Mouse (Mus musculus): ENCODE measurements around the gene Sh2b1. TPM values are rescaled to one million over a fixed set of nuclear protein-coding genes. Genes with fewer than 3 reads are reported as not detected.
"Not testable (repeated sequence)": the region's sequence is repeated elsewhere in the genome, so short reads cannot be mapped to it uniquely, and the experiment has no call there.

Gene Sh2b1
- polyA plus RNA-seq, 1 experiment from 2014 or later: 51.9 TPM

- Histone ChIP-seq H3K9ac (no peak overlapping the region), H3K9me3 (no peaks in the 10 kb centered on the region), H3K4me2 (no peak overlapping the region), H3K27me3 (no peaks in the 10 kb centered on the region), H3K27ac (no peak overlapping the region), H3K4me3 (no peak overlapping the region), H3K4me1 (peaks cover 7% of the 10 kb centered on the region), H3K36me3 (peaks cover 67% of the 10 kb centered on the region)
- no peak for ATAC-seq (ENCODE audit: insufficient number of reproducible peaks, low FRiP score, low TSS enrichment, low read depth)
- 91% methylated on average over 7 of the region's 7 CpGs for WGBS
Measured at GRCm38 (mm10) chr7:126499416-126499815, 24.2 kb upstream of the Sh2b1 start.

- WGBS: 93% methylated on average over 12 of the region's 12 CpGs
Measured at GRCm38 (mm10) chr7:126497966-126498365, 22.7 kb upstream of the Sh2b1 start.

GRCm38 (mm10) chr7:126496475-126496874 is 21.3 kb upstream of the Sh2b1 start:
- H3K4me3 ChIP-seq: no peak overlapping the region
- 76% methylated on average over 5 of the region's 5 CpGs for WGBS
- H3K4me1 ChIP-seq: peaks cover 7% of the 10 kb centered on the region
- no peaks in the 10 kb centered on the region for H3K27me3 ChIP-seq
- H3K36me3 ChIP-seq: peaks cover 95% of the 10 kb centered on the region
- no peak overlapping the region for H3K27ac ChIP-seq
- no peak overlapping the region for H3K4me2 ChIP-seq
- no peaks in the 10 kb centered on the region for H3K9me3 ChIP-seq
- H3K9ac ChIP-seq: no peak overlapping the region
- no peak for ATAC-seq (ENCODE audit: insufficient number of reproducible peaks, low FRiP score, low TSS enrichment, low read depth)

More at GRCm38 (mm10) chr7:126497966-126498365, 22.7 kb upstream of the Sh2b1 start:
- Histone ChIP-seq H3K27ac (no peak overlapping the region), H3K36me3 (peaks cover 81% of the 10 kb centered on the region), H3K4me3 (no peak overlapping the region), H3K9me3 (no peaks in the 10 kb centered on the region), H3K4me1 (peaks cover 7% of the 10 kb centered on the region), H3K4me2 (no peak overlapping the region), H3K9ac (no peak overlapping the region), H3K27me3 (no peaks in the 10 kb centered on the region)
- ATAC-seq (ENCODE audit: insufficient number of reproducible peaks, low FRiP score, low TSS enrichment, low read depth): no peak

- no peak for ATAC-seq (ENCODE audit: insufficient number of reproducible peaks, low FRiP score, low TSS enrichment, low read depth)
- Histone ChIP-seq H3K4me1 (no peaks in the 10 kb centered on the region), H3K9ac (no peak overlapping the region), H3K4me2 (no peak overlapping the region), H3K27ac (no peak overlapping the region), H3K9me3 (no peaks in the 10 kb centered on the region), H3K4me3 (no peak overlapping the region), H3K27me3 (no peaks in the 10 kb centered on the region), H3K36me3 (peaks cover 96% of the 10 kb centered on the region)
- WGBS: 94% methylated on average over 6 of the region's 6 CpGs
Measured at GRCm38 (mm10) chr7:126494120-126494519, 18.9 kb upstream of the Sh2b1 start.

- no peak for ATAC-seq (ENCODE audit: insufficient number of reproducible peaks, low FRiP score, low TSS enrichment, low read depth)
- no peak overlapping the region for H3K4me3 ChIP-seq
- H3K27me3 ChIP-seq: no peaks in the 10 kb centered on the region
- H3K4me2 ChIP-seq: no peak overlapping the region
- H3K9me3 ChIP-seq: no peaks in the 10 kb centered on the region
- peaks cover 79% of the 10 kb centered on the region for H3K36me3 ChIP-seq
- 62% methylated on average over 11 of the region's 11 CpGs for WGBS
- no peak overlapping the region for H3K9ac ChIP-seq
- H3K27ac ChIP-seq: no peak overlapping the region; the same call in 1 of the 2 replicates
- peaks cover 10% of the 10 kb centered on the region for H3K4me1 ChIP-seq
Measured at GRCm38 (mm10) chr7:126491973-126492372, 16.7 kb upstream of the Sh2b1 start.

- Histone ChIP-seq H3K9ac (no peak overlapping the region), H3K4me2 (no peak overlapping the region), H3K9me3 (no peaks in the 10 kb centered on the region), H3K36me3 (peaks cover 69% of the 10 kb centered on the region), H3K4me1 (peaks cover 12% of the 10 kb centered on the region), H3K27ac (no peak overlapping the region), H3K4me3 (no peak overlapping the region), H3K27me3 (no peaks in the 10 kb centered on the region)
- no peak for ATAC-seq (ENCODE audit: insufficient number of reproducible peaks, low FRiP score, low TSS enrichment, low read depth)
- WGBS: 84% methylated on average over 1 of the region's 1 CpGs
Measured at GRCm38 (mm10) chr7:126491005-126491404, 15.8 kb upstream of the Sh2b1 start.

GRCm38 (mm10) chr7:126487617-126488385 is 12.6 kb upstream of the Sh2b1 start:
- 14% methylated on average over 24 of the region's 25 CpGs for WGBS
- Histone ChIP-seq H3K4me2 (peak overlapping the region; percentile 76), H3K9ac (peak overlapping the region; percentile 75), H3K4me1 (peaks cover 13% of the 10 kb centered on the region), H3K4me3 (peak overlapping the region; percentile 68), H3K27ac (peak overlapping the region; percentile 85; the same call in 1 of the 2 replicates), H3K36me3 (peaks cover 37% of the 10 kb centered on the region)
- not testable (repeated sequence) for ATAC-seq (ENCODE audit: insufficient number of reproducible peaks, low FRiP score, low TSS enrichment, low read depth); H3K9me3 ChIP-seq; H3K27me3 ChIP-seq

- Histone ChIP-seq H3K36me3 (peaks cover 29% of the 10 kb centered on the region), H3K4me1 (peaks cover 18% of the 10 kb centered on the region), H3K9ac (peak within 1 kb of the TSS; percentile 75), H3K4me2 (peak within 1 kb of the TSS; percentile 76), H3K4me3 (peak within 1 kb of the TSS; percentile 68), H3K27ac (peak within 1 kb of the TSS; percentile 85), H3K27me3 (no peaks in the 10 kb centered on the region), H3K9me3 (no peaks in the 10 kb centered on the region)
- WGBS: under 1% methylated on average over 32 of the region's 32 CpGs
- ATAC-seq (ENCODE audit: insufficient number of reproducible peaks, low FRiP score, low TSS enrichment, low read depth): peak; percentile 91
Measured at GRCm38 (mm10) chr7:126487052-126487483, 11.8 kb upstream of the Sh2b1 start, which contains the start of gene Tufm. Tufm (plus strand) TSS chr7:126487361.

- no peaks in the 10 kb centered on the region for H3K27me3 ChIP-seq
- peak; percentile 82 for ATAC-seq (ENCODE audit: insufficient number of reproducible peaks, low FRiP score, low TSS enrichment, low read depth)
- WGBS: under 1% methylated on average over 23 of the region's 23 CpGs
- H3K9me3 ChIP-seq: no peaks in the 10 kb centered on the region
- peaks cover 8% of the 10 kb centered on the region for H3K4me1 ChIP-seq
- 0 out of 2 replicates have a peak overlapping the region, but pooled peaks have one; percentile 28 for H3K9ac ChIP-seq
- H3K36me3 ChIP-seq: no peaks in the 10 kb centered on the region
- peak overlapping the region; percentile 62 for H3K4me2 ChIP-seq
- H3K4me3 ChIP-seq: peak overlapping the region; percentile 38
- peak overlapping the region; percentile 85 for H3K27ac ChIP-seq
Measured at GRCm38 (mm10) chr7:126482392-126482871, 7.2 kb upstream of the Sh2b1 start.

GRCm38 (mm10) chr7:126481699-126482098 is 6.5 kb upstream of the Sh2b1 start:
- H3K4me3 ChIP-seq: no peak overlapping the region
- H3K27me3 ChIP-seq: no peaks in the 10 kb centered on the region
- no peak overlapping the region for H3K27ac ChIP-seq
- no peak overlapping the region for H3K4me2 ChIP-seq
- no peak overlapping the region for H3K9ac ChIP-seq
- H3K36me3 ChIP-seq: no peaks in the 10 kb centered on the region
- WGBS: 19% methylated on average over 5 of the region's 5 CpGs
- no peak for ATAC-seq (ENCODE audit: insufficient number of reproducible peaks, low FRiP score, low TSS enrichment, low read depth)
- H3K4me1 ChIP-seq: peaks cover 7% of the 10 kb centered on the region
- H3K9me3 ChIP-seq: no peaks in the 10 kb centered on the region

- H3K9ac ChIP-seq: peak overlapping the region; percentile 96
- H3K27me3 ChIP-seq: no peaks in the 10 kb centered on the region
- H3K9me3 ChIP-seq: no peaks in the 10 kb centered on the region
- peak overlapping the region; percentile 86 for H3K4me2 ChIP-seq
- no peak for ATAC-seq (ENCODE audit: insufficient number of reproducible peaks, low FRiP score, low TSS enrichment, low read depth)
- peak overlapping the region; percentile 95 for H3K27ac ChIP-seq
- H3K4me3 ChIP-seq: peak overlapping the region; percentile 89
- under 1% methylated on average over 26 of the region's 27 CpGs for WGBS
- H3K4me1 ChIP-seq: peaks cover 22% of the 10 kb centered on the region
- peaks cover 30% of the 10 kb centered on the region for H3K36me3 ChIP-seq
Measured at GRCm38 (mm10) chr7:126474486-126474955, 703 bp downstream of the Sh2b1 start.

- 72% methylated on average over 9 of the region's 9 CpGs for WGBS
- peak overlapping the region; percentile 86 for H3K4me2 ChIP-seq
- peaks cover 22% of the 10 kb centered on the region for H3K4me1 ChIP-seq
- peak overlapping the region; percentile 96; the same call in 1 of the 2 replicates for H3K9ac ChIP-seq
- peaks cover 40% of the 10 kb centered on the region for H3K36me3 ChIP-seq
- H3K4me3 ChIP-seq: peak overlapping the region; percentile 89
- H3K9me3 ChIP-seq: no peaks in the 10 kb centered on the region
- H3K27ac ChIP-seq: no peak overlapping the region; the same call in 1 of the 2 replicates
- H3K27me3 ChIP-seq: no peaks in the 10 kb centered on the region
- ATAC-seq (ENCODE audit: insufficient number of reproducible peaks, low FRiP score, low TSS enrichment, low read depth): no peak
Measured at GRCm38 (mm10) chr7:126473470-126474086, 1.6 kb downstream of the Sh2b1 start.
